Comparison of ENCODE assay signal across 8 mouse cellular contexts in the genomic region with DNA sequence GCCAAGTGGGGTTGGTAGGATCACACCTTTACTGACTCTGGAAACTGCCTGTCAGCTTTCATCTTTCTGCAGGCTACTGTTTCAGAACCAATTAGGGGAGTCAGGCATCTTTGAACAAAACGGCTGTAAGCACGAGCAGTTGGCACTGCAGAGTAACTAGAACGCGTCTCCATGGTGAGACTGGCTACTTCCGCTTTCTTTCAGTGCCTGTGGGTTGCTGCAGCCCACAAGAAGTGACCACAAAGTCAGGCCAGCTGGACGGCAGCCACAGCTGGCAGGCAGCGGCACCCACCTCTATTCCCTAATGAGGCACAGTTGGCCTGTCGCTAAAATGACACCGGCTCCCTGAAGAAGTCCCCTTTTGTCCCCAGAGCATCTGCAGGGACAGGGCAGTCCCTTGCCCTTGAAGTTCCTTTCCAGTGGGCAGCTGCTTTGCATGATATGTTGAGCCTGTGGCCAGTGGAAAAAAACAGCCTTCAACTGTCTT.
A peak's percentile ranks its signal among the peaks of the same experiment; 100 is the strongest.
DNase-seq lines count a peak whose midpoint lies in the region; ATAC-seq and TF ChIP-seq lines count a peak whose summit lies in the region.

No protein-coding gene starts in this region.

- H3K9me3 ChIP-seq in intestine, postnatal 0 days (ENCODE audit: control insufficient read depth): no peaks in the 10 kb centered on the region
- no peaks in the 10 kb centered on the region for H3K9me3 ChIP-seq in intestine, embryonic 15.5 days

- intact Hi-C loops in gastrocnemius, adult 2 months (cut with DNase I): no loop called here

- no peak overlapping the region for H3K4me3 ChIP-seq in intestine, postnatal 0 days (ENCODE audit: low read depth, low read length)
- no peak overlapping the region for H3K4me3 ChIP-seq in intestine, embryonic 15.5 days (replicated peaks)
- peak overlapping the region; percentile 36 for H3K4me3 ChIP-seq in gastrocnemius, adult 2 months

- peak; percentile 68 for DNase-seq in adrenal gland, postnatal 10 days
- DNase-seq in gastrocnemius, adult 2 months: peak; percentile 70
- peak; percentile 66 to 80 for DNase-seq in layer of hippocampus, adult 18-20 months (ENCODE audit: low spot score in 2 of 2)
- DNase-seq in lung, postnatal 14 days: peak; percentile 59
- DNase-seq in right cerebral cortex, postnatal 25 days: peak; percentile 70

- no peaks in the 10 kb centered on the region for H3K4me1 ChIP-seq in intestine, postnatal 0 days (replicated peaks; ENCODE audit: control insufficient read depth, insufficient read depth, low read length)
- no peaks in the 10 kb centered on the region for H3K4me1 ChIP-seq in intestine, embryonic 15.5 days (replicated peaks)

- H3K4me2 ChIP-seq in intestine, postnatal 0 days (replicated peaks; ENCODE audit: low read depth): 0 out of 2 replicates have a peak overlapping the region, but pooled peaks have one; percentile 6
- no peak overlapping the region; the same call in 1 of the 2 replicates for H3K4me2 ChIP-seq in intestine, embryonic 15.5 days (replicated peaks)

- no peak overlapping the region for H3K27ac ChIP-seq in intestine, postnatal 0 days (ENCODE audit: low read depth, low read length)
- no peak overlapping the region for H3K27ac ChIP-seq in intestine, embryonic 15.5 days
- H3K27ac ChIP-seq in gastrocnemius, adult 2 months: peak overlapping the region; percentile 77; the same call in 1 of the 2 replicates

- WGBS in intestine, postnatal 0 days: 63% methylated on average over 9 of the region's 9 CpGs
- WGBS in intestine, embryonic 15.5 days: 50% methylated on average over 9 of the region's 9 CpGs

- H3K36me3 ChIP-seq in intestine, postnatal 0 days (ENCODE audit: control insufficient read depth, insufficient read depth): no peaks in the 10 kb centered on the region
- H3K36me3 ChIP-seq in intestine, embryonic 15.5 days: no peaks in the 10 kb centered on the region

- H3K27me3 ChIP-seq in intestine, postnatal 0 days (replicated peaks; ENCODE audit: control insufficient read depth, insufficient read depth, low read length): no peaks in the 10 kb centered on the region
- no peaks in the 10 kb centered on the region for H3K27me3 ChIP-seq in intestine, embryonic 15.5 days (replicated peaks)

- no peak overlapping the region for H3K9ac ChIP-seq in intestine, postnatal 0 days (ENCODE audit: low read depth, low read length)
- H3K9ac ChIP-seq in intestine, embryonic 15.5 days: no peak overlapping the region

- no peak for ATAC-seq in intestine, postnatal 0 days
- no peak for ATAC-seq in intestine, embryonic 15.5 days
- no peak for ATAC-seq in CD4-positive, CD25-positive, alpha-beta regulatory T cell, adult 4 months

- TF ChIP-seq CTCF in intestine, postnatal 0 days (IDR thresholded peaks at IDR 0.05; ENCODE audit: low read depth): no peak
- TF ChIP-seq CTCF in gastrocnemius, adult 2 months (IDR thresholded peaks at IDR 0.05): no peak
